Mouse (Mus musculus): Measurements from ENCODE around the gene Grik4. TPM values are rescaled to one million over a fixed set of nuclear protein-coding genes. Genes with fewer than 3 reads are reported as not detected.

Grik4 gene
- polyA plus RNA-seq, 1 experiment from 2014 or later = 0.57 TPM

DNA sequence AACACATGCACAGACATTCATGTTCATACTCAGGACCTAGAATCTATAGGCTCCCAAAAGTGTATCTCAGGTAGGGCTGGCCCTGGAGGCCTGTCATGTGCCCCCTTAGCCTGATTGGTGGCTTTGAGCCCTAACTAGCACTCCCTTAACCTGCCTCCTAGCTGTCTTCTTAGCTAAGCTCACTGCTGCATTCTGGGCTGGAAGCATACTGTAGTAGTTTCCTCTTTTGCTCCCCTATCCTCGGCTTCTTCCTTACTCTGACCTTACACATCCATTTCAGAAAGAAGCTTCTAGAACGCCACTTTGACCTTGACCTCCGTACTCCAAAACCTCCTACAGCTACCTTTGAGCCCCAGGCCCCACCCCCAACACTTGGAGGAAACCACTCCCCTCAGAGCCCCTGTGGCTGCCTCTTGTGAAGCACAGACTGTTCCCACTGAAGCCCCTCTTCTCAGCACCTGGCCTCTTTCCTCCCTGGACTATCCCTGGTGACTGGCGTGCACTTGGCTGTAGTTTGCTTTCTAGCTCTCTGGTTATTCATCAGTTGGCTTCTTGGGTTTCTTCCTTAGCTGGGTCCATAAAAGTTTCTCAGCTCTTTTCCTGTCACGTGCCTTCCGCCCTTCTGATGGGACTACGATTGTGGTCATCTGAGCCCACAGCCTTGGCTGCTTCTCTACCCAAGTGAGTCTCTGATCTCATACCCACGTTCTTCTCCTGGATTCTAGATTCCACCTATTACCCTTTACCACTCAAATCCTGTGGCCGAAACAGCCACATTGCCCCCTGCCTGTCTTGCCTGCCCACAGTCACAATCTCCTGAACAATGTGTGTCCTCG lies 84.1 kb downstream of the Grik4 start:
- ATAC-seq (ENCODE audit: insufficient read depth, low FRiP score) = no peak
- no peak overlapping the region for H3K4me2 ChIP-seq (ENCODE audit: low read depth, low read length)
- H3K27me3 ChIP-seq (ENCODE audit: control insufficient read depth, insufficient read depth, low read length) = no peaks in the 10 kb centered on the region
- H3K4me3 ChIP-seq (replicated peaks; ENCODE audit: low read length) = no peak overlapping the region
- no peaks in the 10 kb centered on the region for H3K9me3 ChIP-seq (replicated peaks; ENCODE audit: control insufficient read depth, low read length)
- no peak overlapping the region for H3K9ac ChIP-seq (ENCODE audit: low read length)
- H3K27ac ChIP-seq (ENCODE audit: low read length) = no peak overlapping the region
- H3K36me3 ChIP-seq (ENCODE audit: control insufficient read depth, insufficient read depth, low read length) = no peaks in the 10 kb centered on the region
- peaks cover 13% of the 10 kb centered on the region for H3K4me1 ChIP-seq (ENCODE audit: control insufficient read depth, insufficient read depth, low read length)
- WGBS = 68% methylated on average over 10 of the region's 10 CpGs

DNA sequence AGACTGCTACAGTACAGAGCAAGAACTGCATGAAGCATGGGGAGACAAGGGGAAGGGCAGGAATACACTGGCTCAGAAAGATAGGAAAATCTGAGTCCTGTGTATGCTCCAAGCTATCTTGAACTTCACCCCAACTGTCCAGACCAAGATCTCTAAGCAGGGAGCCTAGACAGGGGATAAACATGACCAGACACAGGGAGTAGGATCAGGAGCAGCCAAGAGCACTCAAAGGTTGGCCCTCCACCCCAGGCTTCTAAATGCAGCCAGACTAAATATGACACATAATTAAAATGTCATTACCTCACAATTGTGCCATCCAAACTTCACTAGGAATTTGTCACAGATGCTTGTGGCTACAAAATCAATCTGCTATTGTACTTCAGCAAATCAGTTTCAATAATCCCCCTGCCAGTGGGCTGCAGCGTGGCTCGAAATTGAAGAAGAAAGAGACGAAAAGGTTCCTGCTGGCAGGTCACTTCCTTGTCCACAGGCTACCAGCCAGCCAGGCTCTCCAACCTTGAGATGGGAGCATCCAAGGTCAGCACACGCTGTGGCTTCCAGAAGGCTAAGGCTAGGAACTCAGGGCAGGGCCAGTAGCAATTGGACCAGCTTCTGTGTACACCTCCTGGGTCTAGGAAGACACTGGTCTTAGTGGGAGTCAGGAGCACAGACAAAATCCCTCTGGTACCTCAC lies 85.1 kb downstream of the Grik4 start:
- Histone ChIP-seq H3K4me3 (replicated peaks; ENCODE audit: low read length) (no peak overlapping the region), H3K27me3 (ENCODE audit: control insufficient read depth, insufficient read depth, low read length) (no peaks in the 10 kb centered on the region), H3K9me3 (replicated peaks; ENCODE audit: control insufficient read depth, low read length) (no peaks in the 10 kb centered on the region), H3K9ac (ENCODE audit: low read length) (no peak overlapping the region), H3K4me1 (ENCODE audit: control insufficient read depth, insufficient read depth, low read length) (peaks cover 5% of the 10 kb centered on the region; the same call in 1 of the 2 replicates), H3K27ac (ENCODE audit: low read length) (no peak overlapping the region), H3K36me3 (ENCODE audit: control insufficient read depth, insufficient read depth, low read length) (no peaks in the 10 kb centered on the region), H3K4me2 (ENCODE audit: low read depth, low read length) (no peak overlapping the region)
- 77% methylated on average over 4 of the region's 4 CpGs for WGBS
- no peak for ATAC-seq (ENCODE audit: insufficient read depth, low FRiP score)

DNA sequence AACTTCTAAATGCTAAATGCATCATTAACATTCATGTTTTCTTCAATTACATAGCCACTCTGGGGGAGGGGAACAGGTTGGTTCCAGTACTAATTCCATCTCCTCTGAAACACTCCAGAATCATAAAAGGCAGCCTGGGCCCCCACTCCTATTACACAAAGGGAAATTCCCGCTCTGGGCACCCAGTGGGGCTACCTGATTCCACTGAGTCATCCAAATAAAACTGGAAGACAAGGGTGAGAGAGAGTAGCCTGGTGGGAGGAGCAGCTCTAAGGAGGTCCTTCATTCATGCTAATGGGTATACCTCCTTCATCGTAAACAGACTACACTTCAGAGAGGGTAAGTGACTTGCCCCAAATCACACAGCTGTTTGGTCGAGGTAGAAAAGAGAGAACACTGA lies 85.7 kb downstream of the Grik4 start:
- no peak overlapping the region for H3K4me3 ChIP-seq (replicated peaks; ENCODE audit: low read length)

DNA sequence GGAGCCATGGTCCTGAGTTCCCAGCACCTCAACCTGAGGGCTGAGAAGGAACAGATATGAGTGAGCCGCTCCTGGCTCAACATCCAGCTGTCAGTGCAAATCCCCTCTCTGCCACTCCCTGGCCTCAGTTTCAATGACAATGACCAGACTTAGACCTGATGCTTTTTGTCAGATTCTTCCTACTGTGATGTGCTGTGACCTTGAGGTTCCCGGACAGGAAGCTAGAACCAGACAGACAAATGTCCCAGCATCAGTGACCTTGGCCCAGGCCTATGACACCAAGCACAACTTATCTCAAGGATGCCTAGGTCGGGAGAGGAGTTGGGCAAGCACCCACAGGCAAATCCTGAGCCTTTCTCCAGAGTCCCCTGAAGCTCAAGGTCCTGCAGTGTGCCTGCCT lies 86.5 kb downstream of the Grik4 start:
- H3K4me2 ChIP-seq (ENCODE audit: low read depth, low read length) = no peak overlapping the region
- no peak overlapping the region for H3K27ac ChIP-seq (ENCODE audit: low read length)
- no peak overlapping the region for H3K9ac ChIP-seq (ENCODE audit: low read length)
- H3K4me3 ChIP-seq (replicated peaks; ENCODE audit: low read length) = no peak overlapping the region
- H3K36me3 ChIP-seq (ENCODE audit: control insufficient read depth, insufficient read depth, low read length) = no peaks in the 10 kb centered on the region
- no peaks in the 10 kb centered on the region for H3K9me3 ChIP-seq (replicated peaks; ENCODE audit: control insufficient read depth, low read length)
- ATAC-seq (ENCODE audit: insufficient read depth, low FRiP score) = no peak
- peaks cover 5% of the 10 kb centered on the region; the same call in 1 of the 2 replicates for H3K4me1 ChIP-seq (ENCODE audit: control insufficient read depth, insufficient read depth, low read length)
- WGBS = 79% methylated on average over 3 of the region's 3 CpGs
- H3K27me3 ChIP-seq (ENCODE audit: control insufficient read depth, insufficient read depth, low read length) = no peaks in the 10 kb centered on the region

More for the DNA sequence above, 85.7 kb downstream of the Grik4 start:
- WGBS = 63% methylated on average over 3 of the region's 3 CpGs
- H3K4me2 ChIP-seq (ENCODE audit: low read depth, low read length) = no peak overlapping the region
- H3K36me3 ChIP-seq (ENCODE audit: control insufficient read depth, insufficient read depth, low read length) = no peaks in the 10 kb centered on the region
- H3K4me1 ChIP-seq (ENCODE audit: control insufficient read depth, insufficient read depth, low read length) = peaks cover 5% of the 10 kb centered on the region; the same call in 1 of the 2 replicates
- H3K27ac ChIP-seq (ENCODE audit: low read length) = no peak overlapping the region
- no peak for ATAC-seq (ENCODE audit: insufficient read depth, low FRiP score)
- no peak overlapping the region for H3K9ac ChIP-seq (ENCODE audit: low read length)
- H3K27me3 ChIP-seq (ENCODE audit: control insufficient read depth, insufficient read depth, low read length) = no peaks in the 10 kb centered on the region
- H3K9me3 ChIP-seq (replicated peaks; ENCODE audit: control insufficient read depth, low read length) = no peaks in the 10 kb centered on the region

DNA sequence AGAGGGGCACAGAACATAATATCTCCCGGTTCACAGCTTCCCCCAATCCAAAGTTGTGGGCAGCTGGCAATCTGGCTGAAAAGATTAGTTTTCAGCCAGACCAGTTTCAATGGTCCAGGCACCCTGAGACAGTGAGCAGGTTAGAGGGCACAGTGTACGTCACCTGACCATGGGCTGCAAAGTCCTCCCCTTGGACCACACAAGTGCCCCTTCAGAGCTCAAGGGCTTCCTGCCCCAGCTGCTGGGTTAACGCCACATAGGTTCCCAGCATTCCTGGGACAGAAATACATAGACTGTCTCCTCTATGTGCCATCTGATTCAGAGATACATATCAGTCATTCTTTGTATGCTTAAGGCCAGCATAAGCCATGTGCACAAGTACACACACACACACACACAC lies 91.2 kb downstream of the Grik4 start:
- Histone ChIP-seq H3K4me1 (ENCODE audit: control insufficient read depth, insufficient read depth, low read length) (0 out of 2 replicates have a peak, but pooled peaks cover 3% of the 10 kb centered on the region), H3K4me2 (ENCODE audit: low read depth, low read length) (no peak overlapping the region), H3K4me3 (replicated peaks; ENCODE audit: low read length) (no peak overlapping the region), H3K27ac (ENCODE audit: low read length) (no peak overlapping the region), H3K27me3 (ENCODE audit: control insufficient read depth, insufficient read depth, low read length) (no peaks in the 10 kb centered on the region), H3K9me3 (replicated peaks; ENCODE audit: control insufficient read depth, low read length) (no peaks in the 10 kb centered on the region), H3K36me3 (ENCODE audit: control insufficient read depth, insufficient read depth, low read length) (no peaks in the 10 kb centered on the region), H3K9ac (ENCODE audit: low read length) (no peak overlapping the region)
- 90% methylated on average over 3 of the region's 3 CpGs for WGBS
- no peak for ATAC-seq (ENCODE audit: insufficient read depth, low FRiP score)

DNA sequence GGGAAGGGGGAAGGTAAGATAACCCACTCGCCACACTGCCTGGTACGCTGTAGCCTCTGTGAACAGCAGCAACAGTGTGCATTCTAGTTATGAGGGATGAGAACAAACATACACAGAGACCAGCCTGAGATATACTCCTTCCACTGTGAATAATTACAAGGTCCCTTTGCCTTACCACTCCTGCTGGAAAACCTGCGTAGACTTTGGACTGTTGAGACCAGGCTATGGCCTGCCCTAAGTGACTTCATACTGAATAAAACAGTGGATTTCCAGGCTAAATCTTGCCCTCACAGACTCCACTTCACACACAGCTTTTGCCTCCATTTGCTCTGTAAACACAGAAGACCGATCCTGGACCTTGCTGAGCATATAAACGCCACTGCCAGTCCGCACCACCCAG lies 94.2 kb downstream of the Grik4 start:
- peak; percentile 58; the same call in 1 of the 2 replicates for ATAC-seq (ENCODE audit: insufficient read depth, low FRiP score)

DNA sequence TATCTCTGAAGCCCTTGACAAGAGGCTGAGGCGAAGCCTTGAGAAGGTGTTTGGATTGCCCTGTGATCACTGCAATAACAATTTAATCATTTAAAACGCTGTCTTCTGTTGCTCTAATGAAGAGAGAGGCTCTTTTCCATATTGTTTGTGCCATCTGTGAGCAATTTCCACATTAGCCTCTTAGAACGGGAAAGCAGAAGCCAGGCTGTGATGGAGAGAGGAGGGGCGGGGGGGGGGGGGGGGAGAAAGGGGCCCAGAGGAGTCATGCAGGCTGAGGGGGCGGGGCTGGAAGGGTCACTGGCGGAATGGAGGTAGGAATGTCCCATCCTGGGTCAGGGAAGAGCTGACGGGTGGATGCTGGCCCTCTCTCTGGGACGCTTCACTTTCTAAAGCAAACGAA lies 96.2 kb downstream of the Grik4 start:
- no peak for ATAC-seq (ENCODE audit: insufficient read depth, low FRiP score)
- no peak overlapping the region for H3K9ac ChIP-seq (ENCODE audit: low read length)
- no peak overlapping the region for H3K4me2 ChIP-seq (ENCODE audit: low read depth, low read length)
- no peak overlapping the region for H3K27ac ChIP-seq (ENCODE audit: low read length)
- H3K4me3 ChIP-seq (replicated peaks; ENCODE audit: low read length) = no peak overlapping the region
- 43% methylated on average over 8 of the region's 9 CpGs for WGBS
- H3K9me3 ChIP-seq (replicated peaks; ENCODE audit: control insufficient read depth, low read length) = no peaks in the 10 kb centered on the region
- H3K4me1 ChIP-seq (ENCODE audit: control insufficient read depth, insufficient read depth, low read length) = 0 out of 2 replicates have a peak, but pooled peaks cover 3% of the 10 kb centered on the region
- no peaks in the 10 kb centered on the region for H3K36me3 ChIP-seq (ENCODE audit: control insufficient read depth, insufficient read depth, low read length)
- H3K27me3 ChIP-seq (ENCODE audit: control insufficient read depth, insufficient read depth, low read length) = no peaks in the 10 kb centered on the region

More for the DNA sequence above, 94.2 kb downstream of the Grik4 start:
- Histone ChIP-seq H3K9me3 (replicated peaks; ENCODE audit: control insufficient read depth, low read length) (no peaks in the 10 kb centered on the region), H3K4me3 (replicated peaks; ENCODE audit: low read length) (no peak overlapping the region), H3K27me3 (ENCODE audit: control insufficient read depth, insufficient read depth, low read length) (no peaks in the 10 kb centered on the region), H3K27ac (ENCODE audit: low read length) (peak overlapping the region; percentile 14; the same call in 1 of the 2 replicates), H3K4me2 (ENCODE audit: low read depth, low read length) (no peak overlapping the region), H3K36me3 (ENCODE audit: control insufficient read depth, insufficient read depth, low read length) (no peaks in the 10 kb centered on the region), H3K9ac (ENCODE audit: low read length) (no peak overlapping the region), H3K4me1 (ENCODE audit: control insufficient read depth, insufficient read depth, low read length) (0 out of 2 replicates have a peak, but pooled peaks cover 3% of the 10 kb centered on the region)
- 53% methylated on average over 6 of the region's 6 CpGs for WGBS

DNA sequence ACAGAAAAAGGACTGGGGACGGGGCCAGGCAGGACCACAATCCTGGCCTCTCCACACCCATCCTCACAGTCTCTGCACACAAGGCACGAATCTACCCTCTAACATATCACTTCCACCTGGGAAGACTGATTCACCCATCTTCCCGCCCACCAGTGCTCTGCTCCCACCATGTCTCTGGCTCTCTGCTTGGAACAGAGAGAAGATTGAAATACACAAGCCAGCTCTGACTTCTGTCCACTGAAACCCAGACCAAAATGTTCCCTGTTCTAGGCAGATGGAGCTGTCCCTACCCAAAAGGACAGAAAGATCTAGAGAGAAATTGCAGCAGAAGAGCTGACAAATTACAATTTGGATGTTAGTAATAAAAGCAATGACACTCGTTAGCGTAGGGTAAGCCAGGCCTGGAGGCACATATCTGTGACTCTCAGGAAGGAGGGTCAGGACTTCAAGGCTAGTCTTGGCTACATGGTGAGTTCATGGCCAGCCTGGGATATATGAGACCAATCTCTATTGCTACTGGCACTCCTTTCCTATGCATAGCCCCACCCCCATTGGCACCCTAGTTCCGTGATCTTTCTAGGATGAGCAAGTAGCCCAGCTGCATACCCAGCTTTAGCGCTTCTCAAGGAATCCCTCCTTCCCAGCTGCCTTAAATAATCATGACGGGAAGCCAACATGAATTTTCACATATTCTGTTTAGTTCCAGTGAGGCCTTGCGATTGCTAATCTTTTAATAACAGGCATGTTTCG lies 97.4 kb downstream of the Grik4 start:
- Histone ChIP-seq H3K36me3 (ENCODE audit: control insufficient read depth, insufficient read depth, low read length) (no peaks in the 10 kb centered on the region), H3K9ac (ENCODE audit: low read length) (no peak overlapping the region), H3K4me3 (replicated peaks; ENCODE audit: low read length) (no peak overlapping the region), H3K27ac (ENCODE audit: low read length) (no peak overlapping the region), H3K9me3 (replicated peaks; ENCODE audit: control insufficient read depth, low read length) (no peaks in the 10 kb centered on the region), H3K27me3 (ENCODE audit: control insufficient read depth, insufficient read depth, low read length) (no peaks in the 10 kb centered on the region), H3K4me2 (ENCODE audit: low read depth, low read length) (no peak overlapping the region), H3K4me1 (ENCODE audit: control insufficient read depth, insufficient read depth, low read length) (0 out of 2 replicates have a peak, but pooled peaks cover 3% of the 10 kb centered on the region)
- no peak for ATAC-seq (ENCODE audit: insufficient read depth, low FRiP score)
- WGBS = 71% methylated on average over 10 of the region's 10 CpGs
